Mouse (Mus musculus) megakaryocyte progenitor cell, adult 5-6 weeks (primary cell): ENCODE results near the gene Enho. TPM values are rescaled to one million over a fixed set of nuclear protein-coding genes. Genes with fewer than 3 reads are reported as not detected.

Source experiments
- ATAC-seq: replicated peaks from 2 replicates; pipeline ENCODE4 v1.8.0; 2016; ENCODE audit warnings: mild to moderate bottlenecking, moderate TSS enrichment, inconsistent platforms; ENCODE audit not compliant: poor library complexity
- total RNA-seq, 2 experiments: library from RNA; stranded (forward) in 1 of 2; stranded (reverse) in 1 of 2; fragments of 157-497, 149-512 nt in 1 of 2; fragments of 200-1000 nt in 1 of 2; gene quantifications; 2 replicates each; pipeline versions ENCODE4 v1.2.3 to v1.2.4; 2015 to 2017

Enho gene
- total RNA-seq, 2 experiments from 2014 or later = not detected

- ATAC-seq = no peak
These were observed 4.2 kb downstream of the Enho start for GRCm38 (mm10) chr4:41635906-41636305.

GRCm38 (mm10) chr4:41635224-41635623 is 4.9 kb downstream of the Enho start:
- ATAC-seq = no peak

DNA sequence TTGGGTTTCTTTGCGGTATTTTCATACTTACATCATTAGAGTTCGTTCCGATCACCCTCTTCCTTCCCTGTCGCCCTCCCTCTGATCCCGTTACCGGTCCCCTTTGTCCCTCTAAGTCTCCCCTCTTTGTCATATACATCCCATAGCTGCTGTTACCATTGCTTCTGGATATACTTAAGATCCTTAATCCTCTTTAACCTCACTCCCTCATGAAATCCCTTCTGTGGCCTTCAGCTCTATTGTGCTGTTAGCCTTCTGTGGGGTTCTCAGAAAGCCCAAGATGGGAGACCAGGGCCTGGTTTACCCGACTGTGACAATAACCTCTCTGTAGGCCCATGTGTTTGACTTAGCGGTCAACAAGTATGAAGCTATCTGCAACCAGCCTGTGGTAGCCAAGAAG is 5.5 kb downstream of the Enho start:
- ATAC-seq = no peak

DNA sequence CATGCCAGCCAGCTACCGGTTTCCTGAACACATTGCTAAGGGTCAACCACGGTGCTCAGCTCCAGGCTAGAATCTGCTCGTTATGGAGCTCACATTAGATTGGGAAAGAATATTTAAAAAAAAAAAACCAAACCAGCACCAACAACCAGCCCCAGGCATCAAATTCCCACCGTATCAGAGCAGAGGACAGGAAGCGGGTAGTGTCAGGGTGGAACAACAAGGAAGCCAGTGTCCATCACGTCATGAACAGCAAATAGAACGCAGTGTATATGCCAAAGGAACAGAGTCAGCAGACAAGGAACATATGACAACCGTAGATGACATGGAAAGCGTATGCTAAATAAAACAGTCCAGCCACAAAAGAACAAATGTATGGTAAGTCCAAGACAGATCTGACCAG is 7.1 kb downstream of the Enho start:
- ATAC-seq = no peak

- ATAC-seq = no peak
These were observed 8.7 kb downstream of the Enho start for GRCm38 (mm10) chr4:41631390-41631789.

DNA sequence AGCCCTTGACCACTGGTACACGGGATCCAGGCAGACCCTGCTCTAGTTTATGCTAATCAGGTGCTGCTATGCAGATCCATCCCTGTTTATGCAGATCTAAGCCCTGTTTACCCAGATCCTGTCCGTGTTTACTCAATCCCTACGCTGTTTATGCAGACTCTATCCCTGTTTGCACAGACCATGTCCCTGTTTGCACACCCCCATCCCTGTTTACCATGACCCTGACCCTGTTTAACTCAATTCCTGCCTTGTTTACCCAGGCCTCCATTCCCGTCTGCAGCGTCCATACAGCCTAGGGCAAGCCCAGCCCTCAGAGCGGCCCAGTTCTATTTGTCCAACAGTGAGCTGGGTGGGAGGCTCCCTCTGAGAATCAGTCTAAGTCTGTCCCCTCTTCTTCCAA is 9.9 kb downstream of the Enho start:
- no peak for ATAC-seq

DNA sequence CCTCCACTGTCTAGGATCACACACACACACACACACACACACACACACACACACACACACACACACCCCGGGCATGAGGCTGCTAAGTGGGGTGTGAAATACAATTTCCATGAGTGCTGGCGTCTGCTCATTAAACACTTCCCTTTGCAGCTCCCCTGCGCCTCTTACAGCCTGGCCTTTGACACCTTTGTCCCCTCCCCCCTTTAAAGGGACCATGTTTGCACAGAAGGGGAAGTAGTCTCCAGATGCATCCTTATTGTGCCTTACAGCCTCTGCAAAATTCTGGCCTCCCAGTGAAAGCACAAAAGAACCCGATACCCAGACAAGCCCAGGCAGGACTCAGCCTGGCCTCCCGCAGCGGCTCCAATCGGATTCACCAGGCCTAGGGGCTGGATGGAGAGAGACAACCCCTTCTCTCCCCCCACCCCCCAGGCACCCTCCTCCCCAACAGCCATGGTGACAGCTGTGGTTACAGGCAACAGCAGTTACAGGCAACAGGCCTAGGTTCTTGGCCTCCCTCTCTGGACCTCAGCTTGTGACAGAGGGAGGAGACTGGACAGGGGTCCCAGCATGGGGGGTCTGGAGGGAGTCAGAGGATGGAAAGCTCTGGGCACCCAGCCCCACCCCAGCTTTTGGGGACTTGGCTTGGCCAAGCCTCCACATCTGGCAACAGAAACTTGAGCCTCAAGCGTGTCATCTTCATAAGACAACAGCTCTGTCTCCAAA is 11.8 kb downstream of the Enho start:
- ATAC-seq = peak; percentile 90

GRCm38 (mm10) chr4:41622071-41622470 is 18.1 kb downstream of the Enho start:
- no peak for ATAC-seq

- no peak for ATAC-seq
These were observed 21.0 kb downstream of the Enho start for GRCm38 (mm10) chr4:41618916-41619746.

- no peak for ATAC-seq
These were observed 24.2 kb downstream of the Enho start for GRCm38 (mm10) chr4:41615661-41616599.

- ATAC-seq = peak; percentile 81
These were observed 26.0 kb downstream of the Enho start for GRCm38 (mm10) chr4:41614156-41614555.

DNA sequence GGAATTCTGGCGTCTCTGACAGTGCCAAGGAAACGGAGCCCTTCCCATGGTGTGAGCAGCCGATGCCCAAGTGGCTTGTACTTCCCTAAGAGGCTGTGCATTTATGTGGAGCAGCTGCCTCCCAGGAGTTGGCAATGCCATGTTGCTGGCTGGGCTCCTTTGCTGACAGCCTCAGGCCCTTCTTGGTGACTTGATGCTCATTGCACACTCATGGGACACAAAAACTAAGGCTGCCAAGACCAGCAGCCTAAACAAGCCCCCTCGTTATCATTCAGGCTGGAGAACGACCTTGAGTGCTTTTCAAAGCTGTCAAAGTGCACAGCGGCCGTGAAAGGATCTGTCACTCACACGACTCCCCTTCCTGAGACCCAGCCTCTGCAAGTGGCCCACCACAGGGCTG is 28.0 kb downstream of the Enho start:
- ATAC-seq = no peak

GRCm38 (mm10) chr4:41610594-41610980 is 29.5 kb downstream of the Enho start:
- ATAC-seq = no peak

- no peak for ATAC-seq
These were observed 30.2 kb downstream of the Enho start for GRCm38 (mm10) chr4:41609681-41610593.

GRCm38 (mm10) chr4:41606784-41607183 is 33.3 kb downstream of the Enho start:
- peak; percentile 71 for ATAC-seq

- 0 out of 2 replicates have a peak, but pooled peaks have one; percentile 34 for ATAC-seq
These were observed 35.4 kb downstream of the Enho start for GRCm38 (mm10) chr4:41604476-41605396.

DNA sequence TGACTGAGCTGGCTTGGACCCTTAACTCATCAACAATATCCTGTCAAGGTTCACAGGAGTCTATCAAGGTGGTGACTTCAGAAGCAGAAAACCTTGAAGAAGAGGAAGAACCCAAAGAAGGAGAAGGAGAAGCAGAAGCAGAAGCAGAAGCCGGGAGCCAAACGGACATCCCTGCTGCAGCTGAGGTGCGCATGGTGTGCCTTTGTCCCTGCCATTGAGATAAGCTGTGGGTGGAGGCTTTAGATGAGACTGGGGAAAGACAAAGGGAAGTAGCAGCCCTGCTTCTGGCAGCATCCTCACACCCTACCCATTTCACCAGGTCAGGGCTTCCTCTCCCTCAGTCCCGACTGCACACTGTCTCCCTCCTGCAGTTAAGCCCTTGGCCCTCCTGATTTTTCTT is 37.3 kb downstream of the Enho start:
- no peak for ATAC-seq
